Mouse (Mus musculus) CD4-positive, CD25-positive, alpha-beta regulatory T cell, adult 2 months (primary cell): ENCODE data around the gene Gimap8.

Experiments
- DNase-seq: peaks from one replicate; pipeline ENCODE4 v3.0.0-alpha.2; 2012; ENCODE audit warnings: low read depth, low spot score

Gene Gimap8

DNA sequence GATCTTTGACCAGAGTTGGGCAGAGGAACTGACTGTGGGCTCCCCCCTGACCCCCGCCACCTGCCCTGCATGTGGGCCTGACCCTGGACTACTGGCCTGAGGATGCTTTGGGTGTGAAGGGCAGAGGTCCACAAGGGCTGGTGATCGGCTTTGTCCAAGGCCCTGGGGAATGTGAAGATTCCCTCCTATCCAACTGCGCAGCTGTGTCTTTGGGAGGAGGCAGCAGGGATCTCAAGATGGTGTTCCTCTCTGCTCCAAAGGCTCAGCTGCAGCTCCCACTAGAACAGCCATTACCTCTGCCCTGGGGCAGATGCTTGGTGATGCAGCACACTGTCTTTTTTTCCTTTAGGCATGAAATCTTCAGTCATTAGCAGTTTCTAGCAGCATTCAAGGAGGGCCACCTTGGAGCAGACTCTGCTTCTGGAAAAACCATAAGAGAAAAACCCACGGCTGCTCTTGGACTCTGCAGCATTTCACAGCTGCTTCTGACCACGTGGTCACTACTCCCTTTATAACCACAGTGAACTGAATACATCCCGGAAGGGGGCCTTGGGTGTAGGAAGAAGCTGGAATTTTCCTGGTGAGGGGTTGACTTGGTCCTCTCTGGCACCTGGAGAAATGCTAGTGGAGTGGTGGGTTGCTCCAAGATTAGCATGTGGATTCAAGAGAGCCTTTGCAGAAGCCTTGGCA lies 9.1 kb upstream of the Gimap8 start:
- DNase-seq = no peak

DNA sequence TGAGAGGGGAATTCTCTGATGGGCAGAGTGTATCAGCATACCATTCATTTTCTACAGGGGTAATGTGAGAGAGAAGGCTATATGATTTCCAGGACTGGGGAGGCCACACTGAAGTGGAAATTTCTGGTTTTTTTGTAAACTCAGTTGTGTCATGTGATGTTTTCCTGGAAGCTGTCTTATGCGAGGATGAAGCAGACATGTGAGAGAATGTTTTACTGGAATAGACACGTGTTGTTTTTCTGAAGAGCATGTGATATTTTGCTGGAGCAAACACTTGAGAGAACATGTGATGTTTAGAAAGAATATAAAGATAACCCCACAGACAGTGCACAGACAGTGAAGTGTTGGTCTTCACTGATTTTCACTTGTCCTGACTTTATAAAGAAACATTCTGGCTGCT lies 8.5 kb upstream of the Gimap8 start:
- DNase-seq = no peak

DNA sequence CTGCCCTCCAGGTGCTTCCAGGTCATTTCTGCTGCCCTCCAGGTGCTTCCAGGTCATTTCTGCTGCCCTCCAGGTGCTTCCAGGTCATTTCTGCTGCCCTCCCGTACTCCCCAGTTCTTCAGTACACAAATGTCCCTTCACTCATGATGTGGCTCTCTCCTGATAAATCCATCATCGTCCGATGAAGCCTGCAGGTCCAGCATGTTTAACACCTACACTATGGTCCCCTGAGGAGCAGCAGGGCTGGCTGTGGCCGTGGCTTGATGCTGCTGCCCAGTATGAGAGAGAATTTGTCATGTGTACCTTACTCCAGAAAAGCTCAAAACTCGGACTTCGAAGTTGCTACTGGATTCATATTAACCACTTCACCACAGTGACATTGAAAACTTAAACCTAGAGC lies 5.6 kb upstream of the Gimap8 start:
- no peak for DNase-seq

DNA sequence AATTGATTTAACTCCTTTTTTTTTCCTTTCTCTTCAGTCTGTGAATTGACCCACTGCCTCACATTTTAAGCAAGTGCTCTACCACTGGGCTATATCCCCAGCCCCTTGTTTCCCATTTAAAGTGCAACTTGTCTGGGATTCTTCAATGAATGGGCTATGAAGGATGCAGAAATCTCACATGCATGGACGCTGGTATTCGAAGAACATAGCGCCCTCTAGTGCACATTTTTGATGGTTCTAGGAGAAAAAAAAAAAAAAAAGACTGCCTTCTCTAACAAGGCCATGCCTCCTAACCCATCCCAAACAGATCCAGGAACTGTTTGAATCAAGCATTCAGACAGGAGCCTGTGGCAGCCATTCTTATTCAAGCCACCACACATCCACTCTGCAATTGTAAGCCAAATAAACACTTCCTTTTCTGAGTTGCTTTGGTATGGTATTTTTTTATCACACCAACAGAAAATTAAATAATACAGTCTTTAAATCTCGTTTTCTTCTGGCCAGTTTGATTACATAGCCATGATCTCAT lies 4.2 kb upstream of the Gimap8 start:
- peak; percentile 84 for DNase-seq

DNA sequence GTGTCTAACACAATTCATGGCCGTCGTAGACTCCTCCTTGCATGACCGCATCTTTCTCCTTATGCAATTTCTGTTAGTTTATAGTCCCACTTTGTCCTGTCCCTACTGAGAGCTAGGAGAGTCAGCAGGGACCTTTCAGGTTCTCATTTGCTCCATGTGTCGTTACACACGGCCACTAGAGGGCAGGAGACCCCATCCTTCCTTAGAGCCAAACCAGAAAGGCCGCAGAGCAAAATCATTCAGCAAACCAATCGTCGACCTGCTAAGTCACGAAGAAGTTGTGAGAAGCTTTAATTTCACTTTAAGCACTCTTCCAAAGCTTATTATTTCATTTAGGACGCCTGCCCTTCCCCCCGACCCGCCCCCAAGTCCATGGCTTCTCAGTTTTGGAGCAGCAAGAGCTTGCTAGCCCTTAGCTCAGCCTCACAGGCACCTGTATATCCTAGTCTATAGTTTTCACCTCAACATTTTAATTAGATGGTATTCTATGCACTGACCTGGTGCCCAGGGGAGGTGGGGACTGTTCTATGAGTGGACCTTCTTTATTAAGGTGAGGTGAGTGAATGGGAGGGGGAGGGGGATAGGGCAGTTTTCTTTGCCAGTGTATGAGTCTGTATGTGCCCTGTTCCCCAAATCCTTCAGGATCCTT lies 1.2 kb upstream of the Gimap8 start:
- DNase-seq = peak; percentile 93

DNA sequence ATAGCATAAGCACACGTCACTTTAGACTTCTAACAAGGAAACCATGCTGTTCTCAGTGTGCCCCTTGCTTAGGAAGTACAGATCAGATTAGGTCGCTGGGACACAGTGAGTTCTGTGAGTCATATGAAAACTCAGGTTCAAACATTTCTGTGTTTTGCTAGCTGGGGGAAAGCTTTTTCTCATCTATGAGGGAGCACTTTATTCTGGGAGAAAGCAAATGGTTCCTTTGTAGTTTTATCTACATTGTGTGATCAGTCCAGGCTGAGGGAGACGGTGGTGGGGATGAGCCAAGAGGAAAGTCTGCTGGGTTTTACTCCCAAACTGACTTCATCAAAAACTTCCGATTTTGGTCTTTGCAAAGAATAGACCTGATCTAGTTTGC lies 734 bp upstream of the Gimap8 start:
- peak; percentile 45 for DNase-seq

DNA sequence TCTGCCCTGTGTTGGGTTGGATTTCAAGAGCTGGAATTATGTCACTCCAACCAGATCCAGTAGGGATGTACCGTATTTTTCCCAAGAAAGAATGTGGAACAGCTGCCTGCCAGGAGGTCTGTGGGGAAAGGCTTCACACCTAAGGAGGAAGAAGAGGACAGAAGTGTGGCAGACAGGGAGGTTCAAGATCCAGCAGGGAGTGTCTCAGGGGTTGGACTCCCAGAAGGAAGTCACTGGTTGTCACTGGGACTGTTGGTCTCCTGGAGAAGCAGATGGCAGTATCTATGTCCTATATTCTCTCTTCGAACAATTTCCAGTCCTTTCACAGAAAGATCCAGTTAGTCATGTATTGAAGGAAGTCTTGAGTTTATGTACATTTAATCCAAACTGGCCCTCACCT lies 577 bp downstream of the Gimap8 start:
- DNase-seq = no peak

DNA sequence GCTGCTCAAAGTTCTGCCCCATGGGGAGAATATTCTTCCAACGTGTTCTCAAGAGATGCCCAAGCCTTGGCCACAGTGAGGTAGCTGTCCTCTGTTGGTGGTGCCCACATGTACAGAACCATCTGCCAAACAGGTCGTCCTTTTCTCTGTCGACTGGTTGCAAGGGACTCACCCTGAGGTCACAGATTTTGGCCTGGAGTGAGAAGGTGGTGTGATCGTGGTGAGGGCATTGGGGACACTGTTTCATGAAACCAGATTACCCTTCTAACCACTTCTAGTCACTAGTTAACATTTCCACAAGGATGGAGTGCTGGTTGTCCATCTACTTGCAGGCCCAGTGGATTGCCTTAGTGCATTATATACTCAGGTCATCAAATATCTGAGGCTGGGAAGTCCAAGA lies 1.7 kb downstream of the Gimap8 start:
- DNase-seq = no peak

DNA sequence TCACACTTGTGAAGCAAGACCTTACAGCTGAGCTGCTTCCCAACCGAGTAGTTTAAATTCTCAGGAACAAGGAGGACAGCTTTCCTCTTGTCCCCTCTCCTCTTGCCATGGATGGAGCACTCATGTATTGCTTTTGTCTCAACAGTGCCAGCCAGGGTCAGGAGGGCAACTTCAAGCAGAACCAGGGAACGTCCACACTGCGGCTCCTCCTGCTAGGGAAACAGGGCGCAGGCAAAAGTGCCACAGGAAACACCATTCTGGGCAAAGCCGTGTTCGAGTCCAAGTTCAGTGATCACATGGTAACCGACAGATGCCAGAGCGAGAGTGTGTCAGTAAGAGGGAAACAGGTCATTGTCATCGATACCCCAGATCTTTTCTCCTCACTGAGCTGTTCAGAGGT lies 3.0 kb downstream of the Gimap8 start:
- DNase-seq = no peak

DNA sequence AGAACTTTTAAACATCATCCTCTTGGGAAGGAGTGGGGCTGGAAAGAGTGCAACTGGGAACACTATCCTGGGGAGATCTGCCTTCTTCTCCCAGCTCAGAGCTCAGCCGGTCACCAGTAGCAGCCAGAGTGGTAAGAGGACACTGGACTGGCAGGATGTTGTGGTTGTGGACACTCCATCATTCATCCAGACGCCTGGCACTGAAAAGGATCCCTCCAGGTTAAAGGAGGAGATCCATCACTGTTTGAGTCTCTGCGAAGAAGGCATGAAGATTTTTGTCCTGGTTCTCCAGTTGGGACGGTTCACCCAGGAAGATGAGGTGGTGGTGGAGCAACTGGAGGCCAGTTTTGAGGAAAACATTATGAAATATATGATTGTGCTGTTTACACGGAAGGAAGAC lies 11.7 kb downstream of the Gimap8 start:
- DNase-seq = no peak

DNA sequence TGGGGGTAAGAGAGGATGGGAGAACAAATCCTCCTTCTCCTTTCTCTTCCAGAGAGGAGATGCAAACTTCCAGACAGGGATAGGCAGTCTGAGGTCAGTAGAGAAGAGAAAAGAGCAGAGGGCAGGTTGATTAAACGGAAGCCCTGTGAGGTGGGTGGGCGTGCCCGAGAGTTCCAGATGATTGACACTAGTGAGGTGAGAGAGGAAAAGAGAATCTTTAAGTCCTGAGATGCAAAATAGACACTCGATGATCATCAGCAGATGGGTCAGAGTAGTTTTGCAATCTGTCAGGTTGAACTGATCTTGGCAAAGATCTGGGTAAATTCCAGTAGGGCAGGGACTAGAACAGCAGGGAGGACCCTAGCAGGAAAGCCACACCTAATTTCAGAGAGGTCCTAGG lies 17.7 kb downstream of the Gimap8 start:
- DNase-seq = peak; percentile 56

DNA sequence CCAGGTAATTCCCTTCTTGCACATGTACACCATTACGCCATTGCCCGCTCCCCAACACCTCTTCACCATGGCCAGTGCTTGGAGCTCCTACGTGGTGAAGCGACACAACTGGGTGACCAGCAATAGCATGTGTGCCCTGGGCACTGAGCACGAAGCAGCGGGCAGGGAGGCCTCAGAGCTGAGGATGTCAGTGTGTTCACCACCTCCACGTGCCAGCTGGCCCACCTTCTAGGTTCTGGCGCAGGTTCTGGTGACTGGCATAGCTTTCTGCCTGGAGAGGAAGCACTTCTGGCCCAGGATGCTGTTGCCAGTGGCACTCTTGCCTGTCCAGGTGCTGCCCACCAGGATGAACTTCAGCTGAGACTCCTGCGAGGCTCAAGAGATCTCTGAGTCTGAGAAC lies 18.4 kb downstream of the Gimap8 start:
- DNase-seq = no peak

DNA sequence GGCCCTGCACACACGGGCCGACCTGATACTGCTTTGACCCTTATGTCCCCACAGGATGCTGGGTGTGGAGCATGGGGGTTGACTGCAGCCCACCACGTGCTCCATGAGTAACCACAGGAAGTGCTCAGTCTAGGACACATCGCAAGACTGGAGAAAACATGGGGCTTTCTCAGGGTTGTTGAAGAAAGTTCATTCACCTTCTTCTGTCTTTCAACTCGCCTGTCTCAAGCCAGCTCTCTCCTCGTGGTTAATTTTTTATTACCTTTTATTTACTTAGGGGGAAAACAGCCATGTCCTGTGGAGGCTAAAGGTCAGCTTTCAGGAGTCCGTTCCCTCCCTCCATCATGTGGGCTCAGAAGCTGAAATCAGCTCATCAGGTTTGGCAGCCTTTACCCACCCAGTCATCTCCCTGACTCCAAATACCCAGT lies 19.1 kb downstream of the Gimap8 start:
- DNase-seq = peak; percentile 60

DNA sequence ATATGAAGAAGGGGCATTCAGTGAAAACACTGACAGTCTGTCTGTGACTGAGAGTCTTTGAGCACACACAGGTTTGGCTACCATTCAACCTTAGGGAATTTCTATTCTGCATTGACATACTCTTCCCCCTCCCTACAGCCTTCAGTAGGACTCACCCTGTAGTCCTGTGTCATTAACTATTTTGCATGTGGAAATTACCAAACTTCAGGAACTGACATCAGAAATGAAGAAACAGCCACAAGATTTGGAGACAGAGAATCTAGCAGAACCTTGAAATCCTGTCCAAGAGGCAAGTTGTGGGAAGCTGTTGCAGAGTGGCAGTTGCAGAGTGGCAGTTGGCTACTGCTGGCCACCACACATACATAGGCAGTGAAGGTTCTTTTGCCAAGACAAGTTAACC lies 21.0 kb downstream of the Gimap8 start:
- no peak for DNase-seq

DNA sequence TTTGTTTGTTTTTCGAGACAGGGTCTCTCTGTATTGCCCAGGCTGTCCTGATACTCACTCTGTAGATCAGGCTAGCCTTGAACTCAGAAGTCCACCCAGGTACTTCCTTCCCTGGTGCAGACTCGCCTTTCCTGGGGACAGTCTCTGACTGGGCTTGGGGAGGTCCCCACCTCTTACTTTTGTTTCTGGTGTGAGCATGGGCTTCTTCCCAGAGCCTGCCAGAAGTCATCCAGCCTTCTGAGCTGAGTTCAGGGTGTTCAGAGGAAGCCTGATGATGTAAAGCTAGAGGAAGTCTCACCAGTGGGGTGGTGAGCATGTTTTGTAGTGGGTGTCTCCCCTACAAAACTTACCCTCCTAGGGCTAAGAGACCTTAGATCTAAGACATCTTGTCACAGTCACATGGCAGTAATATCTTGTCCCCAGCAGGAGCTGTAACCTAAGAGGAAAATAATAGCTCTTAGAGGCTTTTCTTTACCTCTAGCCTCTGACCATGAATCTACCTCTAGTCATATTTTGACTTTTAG lies 22.5 kb downstream of the Gimap8 start:
- peak; percentile 55 for DNase-seq

DNA sequence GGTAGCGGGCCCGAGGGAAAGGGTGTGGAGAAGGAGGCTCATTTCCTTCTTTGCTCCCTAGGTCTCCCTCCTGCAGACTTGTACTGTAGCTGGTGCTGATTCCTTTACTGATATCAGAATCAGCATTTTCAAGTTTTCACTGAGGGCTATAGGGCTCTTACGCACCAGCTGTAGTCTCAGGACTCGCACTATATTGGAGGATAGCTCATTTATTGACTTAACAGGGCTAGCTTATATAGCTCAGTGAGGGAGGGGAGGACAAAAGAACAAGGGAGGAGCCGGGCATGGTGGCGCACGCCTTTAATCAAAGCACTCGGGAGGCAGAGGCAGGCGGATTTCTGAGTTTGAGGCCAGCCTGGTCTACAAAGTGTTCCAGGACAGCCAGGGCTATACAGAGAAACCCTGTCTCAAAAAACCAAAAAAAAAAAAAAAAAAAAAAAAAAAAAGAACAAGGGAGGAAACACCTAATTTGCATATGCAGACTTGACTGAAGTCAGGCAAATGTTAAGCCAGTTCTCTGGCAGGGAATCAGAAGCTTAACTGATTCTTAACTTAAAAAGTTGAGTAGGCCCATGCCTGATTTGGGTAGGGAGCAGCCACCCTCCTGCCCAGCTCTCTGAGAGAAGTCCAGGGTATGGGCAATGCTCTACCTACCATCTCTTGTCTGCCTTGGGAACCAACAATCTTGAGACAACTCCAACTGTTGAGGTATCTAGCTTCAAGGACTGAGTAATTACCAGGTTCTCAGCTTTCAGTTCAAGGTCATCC lies 27.4 kb downstream of the Gimap8 start:
- peak; percentile 64 for DNase-seq

DNA sequence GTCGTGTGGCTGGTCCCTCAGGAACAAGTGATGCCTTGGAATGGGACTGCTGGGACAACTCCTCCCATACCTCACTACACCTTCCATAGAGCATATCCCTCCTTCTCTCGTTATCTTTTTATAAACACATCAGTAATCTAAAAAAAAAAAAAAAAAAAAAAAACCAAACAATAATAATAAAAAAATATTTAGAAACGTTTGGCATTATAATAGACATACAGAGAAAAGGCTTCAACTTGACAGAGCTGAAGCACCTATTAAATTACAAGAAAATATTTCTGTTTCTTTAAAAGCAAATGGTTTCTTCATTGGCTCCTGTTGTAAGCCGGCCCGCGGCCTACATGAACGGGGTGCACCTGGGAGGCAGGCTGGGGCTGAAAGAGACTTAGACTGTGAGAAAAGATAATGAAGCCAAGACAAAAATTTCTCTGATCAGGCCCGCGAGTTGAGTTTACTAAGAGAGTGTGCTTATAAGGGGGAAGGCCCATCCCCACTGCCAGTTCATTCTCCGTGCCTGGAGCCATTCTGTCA lies 28.4 kb downstream of the Gimap8 start:
- no peak for DNase-seq

DNA sequence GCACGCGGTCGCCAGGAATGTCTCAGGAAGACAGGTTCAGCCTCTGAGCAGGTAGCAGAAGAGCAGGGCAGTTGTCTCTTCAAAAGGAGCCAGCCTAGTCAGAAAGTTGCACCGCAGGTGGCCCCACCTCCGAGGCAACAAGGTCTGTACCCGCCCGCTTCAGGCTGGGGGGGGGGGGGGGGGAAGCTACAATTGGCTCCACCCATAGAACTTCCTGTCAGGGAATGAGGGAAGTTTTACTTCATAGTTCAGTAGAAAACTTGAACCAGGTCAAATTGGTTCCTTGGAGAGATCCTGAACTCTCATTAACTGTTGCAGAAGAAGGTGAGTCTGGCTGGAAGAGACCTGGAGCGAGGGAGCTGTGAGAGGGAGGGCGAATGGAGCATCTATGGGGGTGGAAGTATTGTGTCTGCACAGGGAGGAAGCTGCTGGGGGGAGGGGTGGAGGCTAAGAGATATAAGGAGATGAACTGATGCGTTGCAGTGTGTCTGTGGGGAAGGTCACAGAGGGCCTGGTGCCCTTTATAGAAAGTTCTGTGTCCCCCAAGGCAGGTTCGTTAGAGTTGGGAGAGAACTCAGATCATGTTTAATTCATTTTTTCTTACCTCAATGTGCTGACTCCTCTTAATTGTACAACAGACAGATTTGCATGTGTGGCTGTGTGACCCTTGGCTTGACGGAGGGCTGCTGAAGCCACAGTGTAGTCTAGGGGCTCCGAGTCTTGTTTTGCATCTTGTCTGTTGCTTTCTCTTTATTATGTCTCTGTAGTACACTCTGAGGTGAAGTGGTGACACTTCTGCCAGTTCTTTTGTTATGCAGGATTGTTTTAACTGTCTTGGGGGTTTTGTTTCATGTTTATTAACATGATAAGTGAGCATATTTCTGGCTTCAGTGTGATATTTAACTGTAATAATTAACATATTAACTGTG lies 29.2 kb downstream of the Gimap8 start, which contains the start of gene Gimap9:
Gene Gimap9 (plus strand): TSS at position 199 of the 929 bp plus-strand sequence.
- peak; percentile 89 for DNase-seq

DNA sequence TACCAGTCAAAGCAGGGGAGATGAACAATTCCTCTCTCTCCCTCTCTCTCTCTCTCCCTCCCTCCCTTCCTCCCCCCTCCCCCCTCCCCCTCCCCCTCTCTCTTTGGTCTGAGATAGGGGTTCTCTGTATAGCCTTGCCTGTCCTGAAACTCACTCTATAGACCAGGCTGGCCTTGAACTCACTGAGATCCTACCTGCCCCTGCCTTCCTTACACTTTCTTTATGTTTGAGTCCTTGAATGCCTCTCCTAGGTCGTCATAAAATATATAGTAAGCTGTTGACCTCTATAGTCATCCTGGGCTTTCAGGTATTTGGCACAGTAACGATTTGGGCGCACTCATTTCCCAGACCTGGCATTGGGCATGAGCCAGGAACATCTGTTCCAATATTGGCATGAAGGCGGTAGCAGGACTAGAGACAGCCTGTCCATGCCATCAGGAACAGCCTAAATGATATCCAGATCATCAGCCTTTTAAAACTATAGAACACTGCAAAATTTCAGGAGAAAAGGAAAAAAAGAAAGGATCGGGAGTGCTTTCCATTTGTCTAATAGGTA lies 29.9 kb downstream of the Gimap8 start:
- peak; percentile 33 for DNase-seq

DNA sequence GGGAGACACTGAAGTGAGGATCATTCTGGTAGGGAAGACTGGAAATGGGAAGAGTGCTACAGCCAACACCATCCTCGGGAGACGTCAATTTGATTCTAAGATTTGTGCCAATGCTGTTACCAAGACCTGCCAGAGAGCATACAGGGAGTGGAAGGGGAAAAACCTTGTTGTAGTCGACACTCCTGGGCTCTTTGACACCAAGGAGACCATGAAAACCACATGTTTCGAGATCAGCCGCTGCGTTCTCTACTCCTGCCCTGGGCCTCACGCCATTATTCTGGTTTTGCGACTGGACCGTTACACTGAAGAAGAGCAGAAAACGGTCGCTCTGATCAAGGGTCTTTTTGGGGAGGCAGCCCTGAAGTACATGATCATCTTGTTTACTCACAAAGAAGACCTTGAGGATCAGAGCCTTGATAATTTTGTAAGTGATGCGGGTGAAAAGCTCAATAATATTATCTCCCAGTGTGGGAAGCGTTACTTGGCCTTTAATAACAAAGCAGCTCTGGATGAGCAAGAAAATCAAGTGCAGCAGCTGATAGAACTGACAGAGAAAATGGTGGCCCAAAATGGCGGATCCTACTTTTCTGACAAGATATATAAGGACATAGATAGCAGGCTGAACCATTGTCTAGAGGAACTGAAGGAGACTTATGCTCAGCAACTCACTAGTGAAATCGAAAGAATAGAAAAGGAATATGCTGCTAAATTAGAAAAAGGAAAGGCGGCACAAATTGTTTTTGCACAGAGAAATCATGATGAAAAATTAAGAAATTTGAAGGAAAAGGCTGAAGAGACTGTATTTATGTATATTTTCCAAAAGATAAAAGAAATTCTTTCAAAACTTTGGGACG lies 30.7 kb downstream of the Gimap8 start:
- peak; percentile 57 for DNase-seq
